ENCODE assay signal across 7 mouse cellular contexts in genomic region chr9:25440046-25440445, GRCm38 (mm10). TPM values are rescaled to one million over a fixed set of nuclear protein-coding genes. Genes with fewer than 3 reads are reported as not detected.
A peak's percentile ranks its signal among the peaks of the same experiment; 100 is the strongest.
DNase-seq lines count a peak whose midpoint lies in the region; ATAC-seq and TF ChIP-seq lines count a peak whose summit lies in the region.
"Not testable (repeated sequence)": the region's sequence is repeated elsewhere in the genome, so short reads cannot be mapped to it uniquely, and the experiment has no call there.
"Had no signal": no experiment of that assay in that cellular context is flagged by ENCODE, and none has a peak within 500 bp of the region (broad histone marks: within the 10 kb centered on the region; RNA-seq: fewer than 3 reads in every experiment).

No protein-coding gene starts in this region.

- H3K9me3 ChIP-seq in intestine, embryonic 16.5 days (ENCODE audit: control insufficient read depth, low read length); stomach, embryonic 14.5 days (ENCODE audit: control insufficient read depth, low read depth, low read length); stomach, embryonic 15.5 days; stomach, postnatal 0 days (ENCODE audit: control insufficient read depth, low read length): not testable (repeated sequence)

- not testable (repeated sequence) for H3K27me3 ChIP-seq in intestine, embryonic 16.5 days (replicated peaks; ENCODE audit: control insufficient read depth, insufficient read depth, low read length); stomach, embryonic 14.5 days (ENCODE audit: control insufficient read depth, insufficient read depth, low read length); stomach, embryonic 15.5 days (replicated peaks); stomach, postnatal 0 days (ENCODE audit: control insufficient read depth, insufficient read depth, low read length)

- TF ChIP-seq CTCF in stomach, postnatal 0 days (IDR thresholded peaks at IDR 0.05; ENCODE audit: low read depth), result not testable (repeated sequence)

- not testable (repeated sequence) for H3K4me2 ChIP-seq in intestine, embryonic 16.5 days (ENCODE audit: low read depth, low read length); stomach, embryonic 14.5 days (replicated peaks; ENCODE audit: low read depth, low read length); stomach, embryonic 15.5 days; stomach, postnatal 0 days (replicated peaks; ENCODE audit: low read depth)

- peak; percentile 76 for DNase-seq in heart, adult 11 months
- DNase-seq in stomach, postnatal 0 days (ENCODE audit: low spot score), result not testable (repeated sequence)

- TF ChIP-seq EP300 in stomach, postnatal 0 days (optimal IDR thresholded peaks at IDR 0.05), result not testable (repeated sequence)

- H3K27ac ChIP-seq in brown adipose tissue, adult 24 weeks (replicated peaks; ENCODE audit: low read depth, low read length), result peak overlapping the region; percentile 68
- H3K27ac ChIP-seq in intestine, embryonic 16.5 days (ENCODE audit: low read length); stomach, embryonic 14.5 days (ENCODE audit: low read length); stomach, embryonic 15.5 days; stomach, postnatal 0 days (replicated peaks): not testable (repeated sequence)

- H3K4me3 ChIP-seq in brown adipose tissue, adult 24 weeks (ENCODE audit: insufficient read depth, low read depth, low read length); intestine, embryonic 16.5 days (ENCODE audit: low read length); stomach, embryonic 14.5 days (ENCODE audit: low read depth, low read length); stomach, embryonic 15.5 days (replicated peaks); stomach, postnatal 0 days (ENCODE audit: low read depth, low read length): not testable (repeated sequence)

- 94% methylated on average over 2 of the region's 5 CpGs for WGBS in intestine, embryonic 16.5 days
- 75% methylated on average over 5 of the region's 5 CpGs for WGBS in stomach, embryonic 14.5 days
- WGBS in stomach, embryonic 15.5 days, result 77% methylated on average over 5 of the region's 5 CpGs
- 79% methylated on average over 5 of the region's 5 CpGs for WGBS in stomach, postnatal 0 days

- 0 out of 2 replicates have a peak, but pooled peaks have one; percentile 38 for ATAC-seq in intestine, embryonic 16.5 days
- ATAC-seq in stomach, embryonic 14.5 days (ENCODE audit: insufficient number of reproducible peaks, insufficient read depth, low FRiP score, low read depth), result 0 out of 2 replicates have a peak, but pooled peaks have one; percentile 28
- ATAC-seq in stomach, embryonic 15.5 days (ENCODE audit: insufficient read depth, low FRiP score, low read depth), result 0 out of 2 replicates have a peak, but pooled peaks have one; percentile 39
- peak; percentile 77; the same call in 1 of the 2 replicates for ATAC-seq in stomach, postnatal 0 days (ENCODE audit: low FRiP score, low TSS enrichment)

- not testable (repeated sequence) for H3K9ac ChIP-seq in intestine, embryonic 16.5 days (ENCODE audit: low read depth, low read length); stomach, embryonic 14.5 days (replicated peaks; ENCODE audit: low read depth, low read length); stomach, embryonic 15.5 days; stomach, postnatal 0 days (ENCODE audit: low read length)

- not testable (repeated sequence) for H3K36me3 ChIP-seq in intestine, embryonic 16.5 days (ENCODE audit: control insufficient read depth, insufficient read depth, low read length); stomach, embryonic 14.5 days (ENCODE audit: control insufficient read depth, insufficient read depth, low read length); stomach, embryonic 15.5 days; stomach, postnatal 0 days (ENCODE audit: control insufficient read depth, insufficient read depth, low read length)

- not testable (repeated sequence) for H3K4me1 ChIP-seq in brown adipose tissue, adult 24 weeks (ENCODE audit: control insufficient read depth, insufficient read depth, insufficient read length, low read length); intestine, embryonic 16.5 days (ENCODE audit: control insufficient read depth, insufficient read depth, low read length); stomach, embryonic 14.5 days (ENCODE audit: control insufficient read depth, insufficient read depth, low read length); stomach, embryonic 15.5 days; stomach, postnatal 0 days (replicated peaks; ENCODE audit: control insufficient read depth, insufficient read depth)

RNA-seq across cellular contexts. Expression of gene Eepd1, which starts 41.3 kb away (rescaled TPM):
- polyA plus RNA-seq in brown adipose tissue, adult 24 weeks (2012; ENCODE audit: insufficient read depth, insufficient read length, missing spikeins), result 13.9 and 15.6 TPM in 2 replicates
- 6.9 and 8.1 TPM in 2 replicates for polyA plus RNA-seq in intestine, embryonic 16.5 days (2015; fragmentation: Nextera tagmentation; extraction: Ambion mirVana)
- 10.1 and 11.5 TPM in 2 replicates for polyA plus RNA-seq in stomach, embryonic 14.5 days (2014; fragmentation: Nextera tagmentation; extraction: Ambion mirVana)
- polyA plus RNA-seq in stomach, embryonic 15.5 days (2015; fragmentation: Nextera tagmentation; extraction: Ambion mirVana), result 9.8 and 10.0 TPM in 2 replicates
- 16.8 and 17.8 TPM in 2 replicates for polyA plus RNA-seq in stomach, postnatal 0 days (2015; fragmentation: Nextera tagmentation; extraction: Ambion mirVana)
- polyA plus RNA-seq: G1E had no signal
